Mouse (Mus musculus) lung, postnatal 0 days (tissue): ENCODE results near the gene Tubgcp2.

Experiments used
- CTCF ChIP-seq: IDR thresholded peaks from 2 replicates; pipeline ENCODE4 v1.5.1; 2016; ENCODE audit warnings: antibody characterized with exemption, mild to moderate bottlenecking
- EP300 ChIP-seq: IDR thresholded peaks from 2 replicates; pipeline ENCODE4 v1.6.1; 2016; ENCODE audit warnings: antibody characterized with exemption, mild to moderate bottlenecking, control low read depth

DNA sequence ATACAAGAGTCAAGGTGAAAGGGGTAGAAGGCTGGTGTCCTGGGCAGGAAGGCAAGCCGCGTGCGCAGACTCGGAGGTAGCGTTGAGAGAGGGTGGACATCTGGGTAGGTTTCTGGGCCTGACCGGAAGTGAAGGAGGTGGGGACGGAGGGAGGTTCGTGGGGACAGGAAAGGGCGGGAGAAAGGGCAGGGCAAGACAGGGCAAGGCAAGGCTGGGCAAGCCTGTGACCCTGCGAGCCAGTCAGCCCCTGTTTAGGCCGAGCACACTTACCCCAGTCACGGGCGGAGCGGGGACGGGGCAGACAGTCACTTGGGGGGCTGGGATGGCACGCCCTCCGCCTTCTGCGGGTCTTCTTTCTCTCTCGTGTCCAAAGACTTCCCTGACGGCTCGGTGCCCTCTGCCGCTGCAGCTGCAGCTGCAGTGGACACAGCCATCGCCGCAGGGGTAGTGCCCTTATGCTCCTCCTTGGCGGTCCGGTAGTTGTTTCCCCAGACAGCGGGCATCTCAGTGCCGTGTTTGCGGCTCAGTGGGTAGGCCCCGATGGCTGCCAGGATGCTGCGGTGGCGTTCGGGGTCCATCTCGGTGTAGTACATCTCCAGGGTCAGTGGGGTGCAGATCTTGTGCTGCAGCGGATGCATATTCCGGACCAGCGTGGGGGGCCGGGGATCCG, 33.7 kb upstream of the Tubgcp2 start:
- no peak for TF ChIP-seq CTCF
- no peak for TF ChIP-seq EP300
